Mouse (Mus musculus) neural tube, postnatal 0 days (tissue): ENCODE measurements around the gene Trim63. TPM values are rescaled to one million over a fixed set of nuclear protein-coding genes. Genes with fewer than 3 reads are reported as not detected.

Experiments used
- polyA plus RNA-seq: library from polyadenylated mRNA; unstranded; fragments of >200 nt; fragmentation: Nextera tagmentation; extraction: Ambion mirVana; gene quantifications from 2 replicates; pipeline ENCODE4 v1.2.1, GENCODE M21; 2015

The Trim63 gene
- polyA plus RNA-seq = 1.4 and 1.6 TPM in 2 replicates

GRCm38 (mm10) chr4:134314876-134315275 lies at the start of gene Trim63:
Gene Trim63 (plus strand): TSS chr4:134315120.

DNA sequence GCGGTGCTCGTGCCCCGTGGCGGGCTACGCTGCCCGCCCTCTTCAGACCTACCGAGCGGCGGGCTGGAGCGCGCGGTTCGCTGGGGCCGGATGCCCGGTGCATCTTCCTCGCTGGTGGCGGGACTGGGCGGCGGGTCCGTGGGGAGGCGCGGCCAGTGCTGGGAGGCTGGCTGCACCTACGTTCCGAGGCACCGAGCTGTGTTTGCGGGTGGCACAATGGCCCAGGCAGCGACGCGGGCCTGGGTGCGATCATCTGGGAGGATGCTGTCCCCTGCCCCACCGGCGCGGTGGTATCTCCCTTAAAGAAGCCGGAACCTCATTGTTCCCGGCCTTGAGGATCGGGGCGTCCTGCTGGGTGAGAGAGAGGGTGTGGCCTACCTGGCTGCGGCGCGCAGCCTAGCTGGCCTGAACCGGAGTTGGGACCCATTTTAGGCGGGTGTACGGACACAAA lies 27.3 kb upstream of the Trim63 start, which contains the start of gene Pdik1l:
TSS of gene Pdik1l (minus strand) at position 321 of the 451 bp plus-strand sequence.

DNA sequence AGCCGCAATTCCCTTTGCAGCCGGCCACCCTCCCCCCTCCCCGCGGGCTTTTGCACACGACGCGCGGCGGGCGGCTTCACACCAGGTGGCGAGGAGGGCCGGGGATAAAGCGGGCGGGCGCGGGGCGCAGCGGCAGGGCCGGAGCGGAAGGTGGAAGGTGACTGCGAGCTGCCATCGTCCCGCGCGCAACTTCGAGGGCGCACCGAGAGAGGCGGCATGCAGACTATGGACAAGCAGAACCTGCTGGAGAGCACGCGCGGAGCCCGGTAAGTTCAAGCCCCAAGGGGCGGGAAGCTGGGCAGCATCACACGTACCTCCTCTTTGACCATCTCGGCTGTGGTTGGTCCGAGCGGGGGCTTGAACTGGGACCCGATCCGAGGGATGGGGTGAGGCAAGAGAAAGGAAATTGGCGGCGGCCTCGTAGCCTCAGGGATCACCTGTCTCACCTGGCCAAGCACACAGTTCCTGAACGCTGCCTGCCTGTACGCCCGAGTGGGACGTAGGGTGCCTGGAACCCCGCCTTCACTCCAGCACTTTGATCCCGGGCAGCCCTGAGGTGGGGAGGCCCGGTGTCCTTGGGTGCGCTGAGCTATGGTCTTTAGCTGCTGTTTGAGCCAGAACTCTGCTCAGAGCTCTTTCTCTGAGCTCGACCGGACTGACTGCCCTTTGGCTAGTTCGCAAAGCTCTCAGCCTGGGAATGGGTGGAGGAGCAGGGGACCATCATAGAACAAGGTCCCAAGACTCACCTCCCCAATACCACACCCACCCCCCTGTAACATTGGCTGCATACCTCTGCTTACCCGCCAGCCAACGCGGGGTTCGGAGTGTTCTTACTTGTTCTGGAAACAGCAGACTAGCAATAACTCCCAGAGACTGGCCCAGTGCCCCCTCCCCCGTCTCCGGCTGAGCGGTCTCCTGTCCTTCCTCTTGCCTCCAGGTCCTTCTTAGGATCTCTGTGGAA lies 28.4 kb downstream of the Trim63 start, which contains the start of gene Slc30a2:
TSS of gene Slc30a2 (plus strand) at position 111 of the 961 bp plus-strand sequence.

Other genes with a start within 250 kb of the Trim63 start
- 3.2 and 6.2 TPM in 2 replicates for gene Cd52, start 220.0 kb upstream of the Trim63 start, polyA plus RNA-seq
- gene Ubxn11, start 212.6 kb upstream of the Trim63 start, polyA plus RNA-seq = 9.3 and 13.4 TPM in 2 replicates
- gene Sh3bgrl3, start 186.3 kb upstream of the Trim63 start, polyA plus RNA-seq = 539 and 571 TPM in 2 replicates
- gene Cep85, start 128.0 kb upstream of the Trim63 start, polyA plus RNA-seq = 14.9 and 17.2 TPM in 2 replicates
- gene Gm7534, start 112.1 kb upstream of the Trim63 start, polyA plus RNA-seq = not detected in 2 replicates
- 0.13 and 0.15 TPM in 2 replicates for gene Catsper4, start 87.7 kb upstream of the Trim63 start, polyA plus RNA-seq
- gene Cnksr1, start 76.7 kb upstream of the Trim63 start, polyA plus RNA-seq = 0.09 TPM in 1 of 2 replicates, not detected in the other
- 0.50 and 0.53 TPM in 2 replicates for gene E130218I03Rik, start 71.5 kb upstream of the Trim63 start, polyA plus RNA-seq
- 12.3 and 13.6 TPM in 2 replicates for gene Zfp593, start 69.5 kb upstream of the Trim63 start, polyA plus RNA-seq
- 0.26 TPM in 1 of 2 replicates, not detected in the other for gene Gm30191, start 68.2 kb upstream of the Trim63 start, polyA plus RNA-seq
- 14.7 and 15.1 TPM in 2 replicates for gene Grrp1, start 61.0 kb upstream of the Trim63 start, polyA plus RNA-seq
- gene Pdik1l, start 27.2 kb upstream of the Trim63 start, polyA plus RNA-seq = 24.1 and 26.0 TPM in 2 replicates
- gene Slc30a2, start 28.1 kb downstream of the Trim63 start, polyA plus RNA-seq = 0.25 TPM in 2 replicates
- 0.88 and 0.94 TPM in 2 replicates for gene Extl1, start 68.7 kb downstream of the Trim63 start, polyA plus RNA-seq
- gene Pafah2, start 81.2 kb downstream of the Trim63 start, polyA plus RNA-seq = 4.7 and 5.7 TPM in 2 replicates
- 2,472 and 2,758 TPM in 2 replicates for gene Stmn1, start 153.2 kb downstream of the Trim63 start, polyA plus RNA-seq
- gene Paqr7, start 181.6 kb downstream of the Trim63 start, polyA plus RNA-seq = 54.5 and 54.7 TPM in 2 replicates
- 1.1 and 1.7 TPM in 2 replicates for gene Aunip, start 195.9 kb downstream of the Trim63 start, polyA plus RNA-seq
- gene Mtfr1l, start 220.3 kb downstream of the Trim63 start, polyA plus RNA-seq = 174 and 179 TPM in 2 replicates
- gene Selenon, start 237.0 kb downstream of the Trim63 start, polyA plus RNA-seq = 15.5 and 17.2 TPM in 2 replicates